Mouse (Mus musculus) stomach, embryonic 14.5 days (tissue): ENCODE measurements around the gene Zdhhc4. TPM values are rescaled to one million over a fixed set of nuclear protein-coding genes. Genes with fewer than 3 reads are reported as not detected.

Experiments used
- ATAC-seq: fragments of 200-750 bp; cut with Nextera tagmentation; 2 replicates; pipeline ENCODE4 v1.8.0; 2017; ENCODE audit warnings: low read depth, moderate TSS enrichment; ENCODE audit not compliant: insufficient number of reproducible peaks, insufficient read depth, low FRiP score
- H3K27ac ChIP-seq: fragments of 300-500 bp; sonication (generic); 2 replicates; pipeline ENCODE4 v1.5.1; 2014; ENCODE audit warnings: mild to moderate bottlenecking, low read length, moderate library complexity, mixed read lengths
- H3K27me3 ChIP-seq: fragments of 300-500 bp; sonication (generic); 2 replicates; pipeline ENCODE4 v1.6.1; 2014; ENCODE audit warnings: low read length, control low read depth, mixed read lengths; ENCODE audit not compliant: control insufficient read depth, insufficient read depth
- H3K36me3 ChIP-seq: fragments of 300-500 bp; sonication (generic); 2 replicates; pipeline ENCODE4 v1.6.1; 2014; ENCODE audit warnings: mild to moderate bottlenecking, control low read depth, low read length, moderate library complexity, mixed read lengths; ENCODE audit not compliant: control insufficient read depth, insufficient read depth
- H3K4me1 ChIP-seq: fragments of 300-500 bp; sonication (generic); 2 replicates; pipeline ENCODE4 v1.6.1; 2014; ENCODE audit warnings: low read length, control low read depth, mixed read lengths; ENCODE audit not compliant: control insufficient read depth, insufficient read depth
- H3K4me2 ChIP-seq: fragments of 300-500 bp; sonication (generic); replicated peaks from 2 replicates; pipeline ENCODE4 v1.6.1; 2014; ENCODE audit warnings: low read depth, low read length, control low read depth
- H3K4me3 ChIP-seq: fragments of 300-500 bp; sonication (generic); 2 replicates; pipeline ENCODE4 v1.5.1; 2014; ENCODE audit warnings: low read depth, low read length, control low read depth
- H3K9ac ChIP-seq: fragments of 300-500 bp; sonication (generic); replicated peaks from 2 replicates; pipeline ENCODE4 v1.6.1; 2014; ENCODE audit warnings: low read depth, mild to moderate bottlenecking, control low read depth, low read length, moderate library complexity, mixed read lengths
- H3K9me3 ChIP-seq: fragments of 300-500 bp; sonication (generic); 2 replicates; pipeline ENCODE4 v1.6.1; 2016; ENCODE audit warnings: low read depth, low read length, control low read depth; ENCODE audit not compliant: control insufficient read depth
- WGBS: fragments of 180-500 bp; shearing (Covaris S2); extraction: QIAGEN DNeasy Blood & Tissue Kit; methylation state at CpG from one replicate; pipeline ENCODE4 v1.1.7; 2014; 5-methylcytosine and 5-hydroxymethylcytosine counted together
- polyA plus RNA-seq: library from polyadenylated mRNA; unstranded; fragments of >200 nt; fragmentation: Nextera tagmentation; extraction: Ambion mirVana; gene quantifications from 2 replicates; pipeline ENCODE4 v1.2.1, GENCODE M21; 2014

Gene Zdhhc4
- polyA plus RNA-seq, 1 experiment from 2014 or later = 76.2 TPM

GRCm38 (mm10) chr5:143363678-143364615, 34.9 kb upstream of the Zdhhc4 start:
- H3K27me3 ChIP-seq = peaks cover 12% of the 10 kb centered on the region
- H3K4me3 ChIP-seq = peak overlapping the region; percentile 41
- WGBS = under 1% methylated on average over 47 of the region's 47 CpGs
- H3K36me3 ChIP-seq = no peaks in the 10 kb centered on the region
- H3K9me3 ChIP-seq = no peaks in the 10 kb centered on the region
- no peak overlapping the region for H3K27ac ChIP-seq
- H3K9ac ChIP-seq = peak overlapping the region; percentile 38; the same call in 1 of the 2 replicates
- H3K4me1 ChIP-seq = no peaks in the 10 kb centered on the region; the same call in 1 of the 2 replicates
- H3K4me2 ChIP-seq = peak overlapping the region; percentile 96
- ATAC-seq = peak; percentile 66

GRCm38 (mm10) chr5:143361428-143361827, 32.4 kb upstream of the Zdhhc4 start:
- H3K4me2 ChIP-seq = no peak overlapping the region
- H3K27me3 ChIP-seq = peaks cover 5% of the 10 kb centered on the region; the same call in 1 of the 2 replicates
- H3K9me3 ChIP-seq = no peaks in the 10 kb centered on the region
- H3K4me3 ChIP-seq = no peak overlapping the region
- H3K36me3 ChIP-seq = no peaks in the 10 kb centered on the region
- no peak overlapping the region for H3K9ac ChIP-seq
- 55% methylated on average over 7 of the region's 7 CpGs for WGBS
- ATAC-seq = no peak
- H3K4me1 ChIP-seq = no peaks in the 10 kb centered on the region; the same call in 1 of the 2 replicates
- H3K27ac ChIP-seq = no peak overlapping the region

GRCm38 (mm10) chr5:143360000-143360399, 30.9 kb upstream of the Zdhhc4 start:
- H3K9ac ChIP-seq = no peak overlapping the region
- H3K4me3 ChIP-seq = no peak overlapping the region
- no peak for ATAC-seq
- WGBS = 53% methylated on average over 5 of the region's 5 CpGs
- peaks cover 10% of the 10 kb centered on the region; the same call in 1 of the 2 replicates for H3K27me3 ChIP-seq
- H3K27ac ChIP-seq = no peak overlapping the region
- no peaks in the 10 kb centered on the region for H3K36me3 ChIP-seq
- H3K9me3 ChIP-seq = no peaks in the 10 kb centered on the region
- H3K4me2 ChIP-seq = no peak overlapping the region
- H3K4me1 ChIP-seq = no peaks in the 10 kb centered on the region; the same call in 1 of the 2 replicates

GRCm38 (mm10) chr5:143359263-143359662, 30.2 kb upstream of the Zdhhc4 start:
- no peak overlapping the region for H3K27ac ChIP-seq
- no peaks in the 10 kb centered on the region for H3K36me3 ChIP-seq
- 36% methylated on average over 7 of the region's 7 CpGs for WGBS
- H3K27me3 ChIP-seq = peaks cover 10% of the 10 kb centered on the region; the same call in 1 of the 2 replicates
- no peak overlapping the region for H3K9ac ChIP-seq
- H3K4me3 ChIP-seq = no peak overlapping the region
- H3K4me2 ChIP-seq = no peak overlapping the region
- no peaks in the 10 kb centered on the region for H3K9me3 ChIP-seq
- no peaks in the 10 kb centered on the region; the same call in 1 of the 2 replicates for H3K4me1 ChIP-seq
- no peak for ATAC-seq

- Histone ChIP-seq H3K4me1 (no peaks in the 10 kb centered on the region), H3K36me3 (no peaks in the 10 kb centered on the region), H3K9me3 (no peaks in the 10 kb centered on the region), H3K27ac (no peak overlapping the region), H3K9ac (no peak overlapping the region), H3K27me3 (peaks cover 10% of the 10 kb centered on the region; the same call in 1 of the 2 replicates), H3K4me2 (peak overlapping the region; percentile 10; the same call in 1 of the 2 replicates), H3K4me3 (peak overlapping the region; percentile 9; the same call in 1 of the 2 replicates)
- 4% methylated on average over 28 of the region's 28 CpGs for WGBS
- ATAC-seq = no peak
These were observed 28.5 kb upstream of the Zdhhc4 start for GRCm38 (mm10) chr5:143357564-143357963.

- ATAC-seq = no peak
- H3K27ac ChIP-seq = no peak within 1 kb of the TSS
- H3K9me3 ChIP-seq = no peaks in the 10 kb centered on the region
- no peaks in the 10 kb centered on the region for H3K4me1 ChIP-seq
- peak within 1 kb of the TSS; percentile 10; the same call in 1 of the 2 replicates for H3K4me2 ChIP-seq
- H3K9ac ChIP-seq = no peak within 1 kb of the TSS
- WGBS = 20% methylated on average over 17 of the region's 17 CpGs
- no peaks in the 10 kb centered on the region for H3K36me3 ChIP-seq
- peaks cover 10% of the 10 kb centered on the region; the same call in 1 of the 2 replicates for H3K27me3 ChIP-seq
- H3K4me3 ChIP-seq = peak within 1 kb of the TSS; percentile 9; the same call in 1 of the 2 replicates
These were observed 27.8 kb upstream of the Zdhhc4 start, which contains the start of gene Grid2ip for GRCm38 (mm10) chr5:143356686-143357388. Grid2ip (plus strand) TSS chr5:143357338.

DNA sequence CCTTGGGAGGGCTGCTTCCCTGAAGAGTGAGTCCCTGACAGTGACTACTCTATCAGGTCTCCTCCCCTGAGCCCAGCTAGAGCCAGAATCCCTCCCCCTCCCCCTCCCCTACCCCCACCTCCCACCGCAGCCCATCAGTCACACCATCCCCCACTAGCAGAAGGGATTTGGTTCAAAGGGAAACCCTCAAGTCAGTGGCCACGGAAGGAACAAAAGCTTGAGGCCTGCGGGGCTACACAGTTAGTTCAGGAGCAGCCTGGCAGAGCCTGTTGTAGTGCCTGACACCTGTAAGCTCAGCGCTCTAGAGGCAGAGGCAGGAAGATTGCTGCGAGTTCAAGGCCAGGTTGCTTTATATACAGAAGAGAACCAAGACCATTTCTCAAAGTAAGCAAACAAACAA, 27.0 kb upstream of the Zdhhc4 start:
- Histone ChIP-seq H3K4me3 (no peak overlapping the region), H3K27me3 (peaks cover 10% of the 10 kb centered on the region; the same call in 1 of the 2 replicates), H3K36me3 (no peaks in the 10 kb centered on the region), H3K27ac (no peak overlapping the region), H3K4me2 (no peak overlapping the region), H3K4me1 (no peaks in the 10 kb centered on the region), H3K9ac (no peak overlapping the region), H3K9me3 (no peaks in the 10 kb centered on the region)
- WGBS = 33% methylated on average over 5 of the region's 5 CpGs
- ATAC-seq = no peak

- Histone ChIP-seq H3K27me3 (no peaks in the 10 kb centered on the region), H3K27ac (no peak overlapping the region), H3K9me3 (no peaks in the 10 kb centered on the region), H3K36me3 (no peaks in the 10 kb centered on the region), H3K4me1 (no peaks in the 10 kb centered on the region), H3K9ac (no peak overlapping the region), H3K4me3 (no peak overlapping the region), H3K4me2 (no peak overlapping the region)
- WGBS = 78% methylated on average over 8 of the region's 8 CpGs
- ATAC-seq = no peak
These were observed 17.3 kb upstream of the Zdhhc4 start for GRCm38 (mm10) chr5:143346367-143346766.
